Mouse (Mus musculus) lung, embryonic 14.5 days (tissue): ENCODE measurements around the gene Rasgef1b. TPM values are rescaled to one million over a fixed set of nuclear protein-coding genes. Genes with fewer than 3 reads are reported as not detected.
A peak's percentile ranks its signal among the peaks of the same experiment; 100 is the strongest.

ENCODE experiments used
- ATAC-seq: fragments of 200-750 bp; cut with Nextera tagmentation; 2 replicates; pipeline ENCODE4 v1.8.0; 2017; ENCODE audit warnings: mild to moderate bottlenecking, moderate TSS enrichment, moderate library complexity; ENCODE audit not compliant: insufficient read depth
- DNase-seq: peaks from one replicate; pipeline ENCODE4 v3.0.0-alpha.2; 2015
- H3K27ac ChIP-seq: fragments of 300-500 bp; sonication (generic); 2 replicates; pipeline ENCODE4 v1.5.1; 2014; ENCODE audit warnings: low read depth, mild to moderate bottlenecking, moderate library complexity
- H3K27me3 ChIP-seq: fragments of 300-500 bp; sonication (generic); 2 replicates; pipeline ENCODE4 v1.6.1; 2014; ENCODE audit warnings: low read length, control low read depth; ENCODE audit not compliant: insufficient read depth
- H3K36me3 ChIP-seq: fragments of 300-500 bp; sonication (generic); 2 replicates; pipeline ENCODE4 v1.6.1; 2014; ENCODE audit warnings: control low read depth; ENCODE audit not compliant: insufficient read depth
- H3K4me1 ChIP-seq: fragments of 300-500 bp; sonication (generic); 2 replicates; pipeline ENCODE4 v1.6.1; 2014; ENCODE audit warnings: antibody characterized with exemption, control low read depth; ENCODE audit not compliant: insufficient read depth
- H3K4me2 ChIP-seq: fragments of 300-500 bp; sonication (generic); 2 replicates; pipeline ENCODE4 v1.6.1; 2014; ENCODE audit warnings: mild to moderate bottlenecking
- H3K4me3 ChIP-seq: fragments of 300-500 bp; sonication (generic); 2 replicates; pipeline ENCODE4 v1.5.1; 2014; ENCODE audit warnings: low read depth, low read length
- H3K9ac ChIP-seq: fragments of 300-500 bp; sonication (generic); 2 replicates; pipeline ENCODE4 v1.6.1; 2014
- H3K9me3 ChIP-seq: fragments of 300-500 bp; sonication (generic); 2 replicates; pipeline ENCODE4 v1.6.1; 2016; ENCODE audit warnings: low read depth, low read length, control low read depth
- CTCF ChIP-seq: IDR thresholded peaks from 2 replicates; pipeline ENCODE4 v1.5.1; 2016; ENCODE audit warnings: antibody characterized with exemption, low read depth
- WGBS: fragments of 180-500 bp; shearing (Covaris S2); extraction: QIAGEN DNeasy Blood & Tissue Kit; methylation state at CpG from one replicate; pipeline ENCODE4 v1.1.7; 2014; 5-methylcytosine and 5-hydroxymethylcytosine counted together
- polyA plus RNA-seq: library from polyadenylated mRNA; unstranded; fragments of >200 nt; fragmentation: Nextera tagmentation; extraction: Ambion mirVana; gene quantifications from 2 replicates; pipeline ENCODE4 v1.2.1, GENCODE M21; 2014

The Rasgef1b gene
- polyA plus RNA-seq, 1 experiment from 2014 or later = 15.9 TPM

- H3K9me3 ChIP-seq = no peaks in the 10 kb centered on the region
- H3K36me3 ChIP-seq = no peaks in the 10 kb centered on the region
- H3K4me1 ChIP-seq = 0 out of 2 replicates have a peak, but pooled peaks cover 3% of the 10 kb centered on the region
- H3K4me2 ChIP-seq = no peak overlapping the region
- no peak overlapping the region for H3K9ac ChIP-seq
- DNase-seq (no peak), ATAC-seq (no peak)
- no peak for TF ChIP-seq CTCF
- WGBS = 90% methylated on average over 2 of the region's 2 CpGs
- no peak overlapping the region for H3K4me3 ChIP-seq
- no peak overlapping the region for H3K27ac ChIP-seq
- no peaks in the 10 kb centered on the region for H3K27me3 ChIP-seq
These were observed 16.9 kb downstream of the Rasgef1b start for GRCm38 (mm10) chr5:99711947-99712346.

GRCm38 (mm10) chr5:99708706-99709105 lies 20.2 kb downstream of the Rasgef1b start:
- 42% methylated on average over 6 of the region's 6 CpGs for WGBS
- Histone ChIP-seq H3K4me1 (no peaks in the 10 kb centered on the region), H3K9me3 (no peaks in the 10 kb centered on the region), H3K27me3 (no peaks in the 10 kb centered on the region), H3K27ac (no peak overlapping the region), H3K4me2 (no peak overlapping the region), H3K36me3 (no peaks in the 10 kb centered on the region), H3K4me3 (no peak overlapping the region), H3K9ac (no peak overlapping the region)
- TF ChIP-seq CTCF = peak; percentile 48
- DNase-seq (peak; percentile 46), ATAC-seq (no peak)

GRCm38 (mm10) chr5:99707261-99707660 lies 21.6 kb downstream of the Rasgef1b start:
- Histone ChIP-seq H3K9me3 (no peaks in the 10 kb centered on the region), H3K9ac (no peak overlapping the region), H3K36me3 (no peaks in the 10 kb centered on the region), H3K4me3 (no peak overlapping the region), H3K4me1 (no peaks in the 10 kb centered on the region), H3K4me2 (no peak overlapping the region), H3K27ac (no peak overlapping the region), H3K27me3 (no peaks in the 10 kb centered on the region)
- ATAC-seq (no peak), DNase-seq (peak; percentile 88)
- WGBS = 27% methylated on average over 6 of the region's 6 CpGs
- TF ChIP-seq CTCF = no peak

GRCm38 (mm10) chr5:99701811-99702210 lies 27.1 kb downstream of the Rasgef1b start:
- no peak overlapping the region for H3K4me2 ChIP-seq
- H3K27me3 ChIP-seq = no peaks in the 10 kb centered on the region
- no peak for ATAC-seq
- no peak overlapping the region for H3K9ac ChIP-seq
- H3K9me3 ChIP-seq = no peaks in the 10 kb centered on the region
- no peaks in the 10 kb centered on the region for H3K4me1 ChIP-seq
- no peak overlapping the region for H3K4me3 ChIP-seq
- no peaks in the 10 kb centered on the region for H3K36me3 ChIP-seq
- DNase-seq = no peak
- TF ChIP-seq CTCF = no peak
- no peak overlapping the region for H3K27ac ChIP-seq
- WGBS = 90% methylated on average over 5 of the region's 5 CpGs

GRCm38 (mm10) chr5:99694712-99695360 lies 34.0 kb downstream of the Rasgef1b start:
- no peak for TF ChIP-seq CTCF
- ATAC-seq = no peak
- H3K9ac ChIP-seq = no peak overlapping the region

GRCm38 (mm10) chr5:99689909-99690308 lies 39.0 kb downstream of the Rasgef1b start:
- no peaks in the 10 kb centered on the region for H3K9me3 ChIP-seq
- H3K9ac ChIP-seq = no peak overlapping the region
- ATAC-seq (no peak), DNase-seq (no peak)
- TF ChIP-seq CTCF = no peak
- H3K4me3 ChIP-seq = no peak overlapping the region
- H3K4me1 ChIP-seq = no peaks in the 10 kb centered on the region
- H3K36me3 ChIP-seq = no peaks in the 10 kb centered on the region
- no peaks in the 10 kb centered on the region for H3K27me3 ChIP-seq
- no peak overlapping the region for H3K27ac ChIP-seq
- no peak overlapping the region for H3K4me2 ChIP-seq
- WGBS = 34% methylated on average over 7 of the region's 7 CpGs

More at GRCm38 (mm10) chr5:99694712-99695360, 34.0 kb downstream of the Rasgef1b start:
- H3K4me3 ChIP-seq = no peak overlapping the region
- H3K36me3 ChIP-seq = no peaks in the 10 kb centered on the region
- no peaks in the 10 kb centered on the region for H3K9me3 ChIP-seq
- H3K4me2 ChIP-seq = no peak overlapping the region
- H3K27ac ChIP-seq = no peak overlapping the region
- 70% methylated on average over 13 of the region's 13 CpGs for WGBS
- DNase-seq = no peak
- H3K27me3 ChIP-seq = no peaks in the 10 kb centered on the region
- no peaks in the 10 kb centered on the region for H3K4me1 ChIP-seq

- no peak for ATAC-seq
- Histone ChIP-seq H3K4me1 (peaks cover 3% of the 10 kb centered on the region; the same call in 1 of the 2 replicates), H3K27me3 (no peaks in the 10 kb centered on the region), H3K9ac (no peak overlapping the region), H3K4me3 (no peak overlapping the region), H3K27ac (no peak overlapping the region), H3K9me3 (no peaks in the 10 kb centered on the region), H3K4me2 (no peak overlapping the region), H3K36me3 (no peaks in the 10 kb centered on the region)
- no peak for TF ChIP-seq CTCF
- DNase-seq = no peak
- 40% methylated on average over 6 of the region's 6 CpGs for WGBS
These were observed 41.0 kb downstream of the Rasgef1b start for GRCm38 (mm10) chr5:99687894-99688293.
